Mouse (Mus musculus): ENCODE measurements at regions not wholly inside any gene's neighbourhood (a gene's known extent, or its start where the extent isn't known, plus 50 kb on each side); places are given as distances from the start of the nearest gene placed in this dataset.
A peak's percentile ranks its signal among the peaks of the same experiment; 100 is the strongest.

DNA sequence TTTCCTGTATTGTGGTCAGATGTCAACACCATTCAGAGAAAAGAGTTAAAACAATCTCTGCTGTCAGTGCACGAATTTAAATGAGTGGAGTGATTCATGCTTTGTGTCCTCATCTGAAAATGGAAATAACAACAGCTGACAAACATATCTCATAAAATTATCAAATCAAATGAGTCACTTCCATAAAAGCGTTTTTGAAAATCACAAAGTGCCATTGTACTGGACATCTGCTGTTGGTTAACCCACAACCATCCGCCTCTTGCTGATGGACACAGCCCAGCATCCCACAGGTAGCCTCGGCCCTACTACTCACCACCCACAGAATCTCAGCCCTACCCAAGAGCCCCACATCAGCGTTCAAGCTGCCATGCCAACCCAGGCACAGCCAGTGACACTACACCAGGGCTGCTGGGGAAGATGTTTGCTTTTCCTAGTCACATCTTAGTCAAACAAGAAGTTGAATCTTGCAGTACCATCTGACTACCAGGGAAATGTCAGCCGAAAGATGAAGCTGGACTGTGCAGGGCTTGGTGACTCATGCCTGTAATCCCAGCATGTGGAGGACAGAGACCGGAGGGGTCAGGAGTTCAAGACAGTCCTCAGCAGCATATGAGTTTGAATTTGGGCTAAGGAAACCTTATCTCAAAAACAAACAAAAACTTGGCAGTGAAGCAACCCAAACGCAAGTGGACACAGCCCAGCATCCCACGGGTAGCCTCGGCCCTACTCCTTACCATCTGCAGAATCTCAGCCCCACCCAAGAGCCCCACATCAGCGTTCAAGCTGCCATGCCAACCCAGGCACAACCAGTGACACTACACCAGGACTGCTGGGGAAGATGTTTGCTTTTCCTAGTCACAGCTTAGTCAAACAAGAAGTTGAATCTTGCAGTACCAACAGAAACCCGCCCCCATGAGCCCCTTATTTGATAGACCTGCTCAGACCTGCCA lies 131.9 kb upstream of the Noct start:
- DNase-seq: no peak

DNA sequence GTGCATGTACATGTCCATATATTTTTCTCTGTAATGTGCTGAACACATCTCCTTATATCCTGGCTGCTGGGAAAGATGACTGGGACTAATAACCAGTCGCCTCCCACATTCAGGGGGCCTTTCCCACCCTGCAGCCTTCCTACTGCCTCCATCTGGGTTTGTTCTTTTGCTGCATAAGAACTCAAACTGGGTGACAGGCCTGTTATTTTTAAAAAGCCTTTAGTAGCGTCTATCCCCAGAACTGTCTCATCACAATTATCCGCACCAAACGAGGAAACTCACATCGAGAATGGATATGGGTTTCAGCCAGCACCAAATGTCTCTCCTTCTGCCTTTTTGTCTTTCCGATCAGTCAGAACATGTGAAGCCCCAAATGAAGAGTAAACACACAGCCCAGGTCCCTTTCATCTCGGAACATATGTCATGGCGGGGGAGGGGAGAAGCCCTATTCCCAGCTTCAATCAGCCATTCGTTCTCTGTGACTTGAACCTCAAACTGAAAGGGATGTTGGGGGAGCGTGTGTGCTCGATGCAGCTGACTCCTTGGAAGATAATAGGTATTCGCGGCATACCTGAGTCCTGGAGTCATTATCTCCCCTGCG lies 128.3 kb upstream of the Noct start:
- no peak for DNase-seq

DNA sequence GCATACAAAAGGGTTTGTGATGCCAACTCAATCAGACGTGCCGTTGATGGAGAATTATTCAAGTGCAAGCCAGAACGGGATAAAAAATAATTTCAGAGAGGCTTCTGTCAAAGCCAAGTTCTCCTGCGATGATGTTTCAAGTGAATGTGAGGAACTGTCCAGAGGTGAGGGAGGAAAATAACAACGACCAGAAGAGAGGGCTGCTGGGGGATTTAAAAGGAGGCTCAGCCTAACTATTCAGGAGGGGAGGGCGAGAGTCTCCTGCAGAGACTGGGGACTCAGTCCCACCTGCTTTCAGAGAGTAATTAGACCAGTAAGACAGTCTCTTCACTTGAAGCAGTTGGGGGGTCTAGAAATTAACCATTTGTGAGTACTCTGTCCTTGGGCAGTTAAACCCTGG lies 127.7 kb upstream of the Noct start:
- no peak for DNase-seq

DNA sequence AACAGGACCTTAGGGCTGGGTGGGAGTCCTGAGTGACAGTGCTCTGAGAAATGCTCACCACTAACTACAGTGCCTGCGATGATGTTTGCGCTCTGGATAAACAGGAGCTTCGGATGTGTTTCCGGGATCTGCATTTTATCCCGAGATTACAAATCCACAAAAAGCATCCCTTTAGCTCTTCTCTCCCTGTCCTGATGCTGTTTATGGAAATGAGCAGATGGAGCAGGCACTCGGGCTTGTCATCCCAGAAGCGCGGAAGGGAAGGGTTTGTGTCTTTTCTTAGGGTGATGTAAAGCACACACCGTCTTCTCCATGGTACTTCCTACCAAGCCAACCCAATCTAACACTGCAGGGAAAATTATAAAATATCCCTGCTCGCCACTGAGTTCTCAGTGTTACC lies 126.9 kb upstream of the Noct start:
- DNase-seq: no peak

DNA sequence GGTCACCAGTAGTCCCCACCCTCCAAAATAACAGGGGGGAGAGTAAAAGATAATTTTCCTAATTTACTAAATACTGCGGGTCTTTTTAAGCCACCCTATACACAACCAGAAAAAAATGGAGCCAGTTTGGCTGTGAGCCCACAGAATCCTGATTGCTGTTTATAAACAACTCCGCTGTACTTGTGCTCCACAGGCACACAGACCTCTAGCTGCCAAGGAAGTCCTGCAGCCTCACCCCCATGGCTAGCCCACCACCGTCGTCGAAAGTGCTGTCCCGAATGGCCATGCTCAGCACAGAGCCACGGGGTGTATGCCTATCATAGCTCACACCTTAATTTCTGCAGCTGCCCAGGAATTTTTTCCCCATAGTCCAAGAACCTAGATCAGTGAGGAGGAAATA lies 124.3 kb upstream of the Noct start:
- no peak for DNase-seq

DNA sequence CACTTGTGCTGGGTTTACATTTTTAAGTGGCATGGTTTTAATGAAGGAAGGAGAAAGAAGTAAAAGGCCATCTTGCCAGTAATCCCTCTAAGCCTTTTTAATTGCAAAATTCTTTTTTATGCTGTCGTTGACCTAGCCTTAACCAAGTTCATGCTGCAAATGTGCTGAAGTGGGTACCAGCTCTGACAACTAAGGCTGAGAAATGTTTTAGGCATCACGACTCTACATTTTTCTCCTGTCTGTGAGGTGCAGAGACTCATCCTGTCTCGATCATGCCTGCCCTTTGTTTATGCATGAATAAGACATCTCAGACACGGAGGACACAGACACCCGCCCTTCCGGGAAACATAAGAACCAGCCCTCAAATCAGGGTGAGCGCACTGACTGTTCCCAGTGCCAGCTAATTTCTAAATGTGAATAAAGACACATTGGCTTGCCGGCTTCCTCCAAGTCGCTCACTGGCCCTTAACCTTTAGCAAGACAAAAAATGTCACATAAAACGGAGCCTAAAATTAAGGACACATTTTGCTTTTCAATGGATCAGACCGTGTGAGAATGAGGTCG lies 115.5 kb upstream of the Noct start:
- DNase-seq: no peak

DNA sequence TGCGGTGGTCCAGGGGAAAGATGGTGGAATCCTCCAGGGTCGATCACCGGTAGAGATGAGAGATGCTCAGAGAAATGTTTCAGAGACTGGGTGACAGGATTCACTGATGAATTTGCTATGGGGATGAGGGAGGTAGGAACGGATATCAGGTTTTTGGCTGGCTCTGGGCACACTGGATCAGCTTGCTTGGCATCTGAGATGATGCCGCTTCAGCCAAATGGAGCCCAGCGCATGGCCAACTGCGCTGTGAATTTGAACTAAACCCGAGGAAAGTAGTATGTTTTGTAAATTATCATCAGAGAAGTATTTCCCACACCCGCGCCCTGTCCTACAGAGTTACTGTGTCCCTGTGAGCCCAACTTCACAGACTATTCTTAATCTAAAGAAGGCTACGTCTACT lies 113.0 kb upstream of the Noct start:
- DNase-seq: no peak

DNA sequence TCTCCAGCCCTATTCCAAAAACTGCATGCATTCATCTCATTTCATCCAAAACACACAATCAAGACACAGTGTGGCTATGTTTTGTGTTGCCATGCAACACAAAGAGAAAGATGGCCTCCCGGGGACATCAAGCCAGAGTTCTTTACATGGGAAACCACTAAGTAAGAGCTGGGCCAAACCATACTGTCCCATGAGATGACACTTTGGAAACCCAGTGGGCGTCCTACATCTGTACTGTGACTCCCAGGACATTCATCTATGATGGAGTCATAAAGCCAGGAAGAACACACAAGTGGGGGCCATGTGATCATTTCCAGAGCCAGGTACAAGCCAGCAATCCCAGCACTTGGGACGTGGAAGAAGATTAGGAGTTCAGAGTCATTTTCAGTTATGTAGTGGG lies 111.9 kb upstream of the Noct start:
- DNase-seq: no peak

DNA sequence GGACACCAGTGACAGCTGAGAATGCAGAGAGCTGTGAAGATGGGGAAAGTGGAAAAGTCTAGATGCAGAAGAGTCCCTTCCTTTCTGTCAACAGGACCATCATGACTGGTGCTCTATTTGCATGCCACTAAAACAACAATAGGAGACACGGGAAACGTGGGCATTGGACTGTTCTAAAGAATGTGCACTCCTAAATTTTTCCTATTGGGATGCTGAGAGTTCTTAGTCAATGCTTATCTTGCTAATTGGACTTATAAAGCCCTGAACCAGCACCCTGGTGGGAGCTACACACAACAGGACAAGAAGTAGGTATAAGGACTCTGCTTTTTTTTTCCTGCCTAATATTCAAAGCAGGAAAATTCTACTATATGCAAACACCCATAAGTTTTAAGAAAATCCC lies 108.3 kb upstream of the Noct start:
- DNase-seq: no peak

DNA sequence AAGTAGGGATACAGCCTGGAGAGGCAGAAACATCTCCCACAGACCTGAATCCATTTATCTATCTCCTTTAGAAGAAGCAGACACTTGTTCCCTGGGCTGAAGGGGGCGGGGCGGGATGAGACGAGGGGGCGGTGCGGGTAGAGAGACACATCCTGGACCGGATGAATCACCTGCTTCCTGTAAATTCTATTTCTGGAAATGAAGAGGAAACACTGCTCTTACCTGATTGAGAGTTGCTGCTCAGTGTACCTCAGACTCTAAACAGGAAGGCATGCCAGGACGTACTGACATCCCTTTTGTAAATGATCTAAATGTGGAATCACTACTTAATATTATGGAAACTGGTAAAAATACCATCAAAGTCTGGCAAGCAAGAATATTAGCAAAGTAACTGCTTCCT lies 105.5 kb upstream of the Noct start:
- DNase-seq: no peak

DNA sequence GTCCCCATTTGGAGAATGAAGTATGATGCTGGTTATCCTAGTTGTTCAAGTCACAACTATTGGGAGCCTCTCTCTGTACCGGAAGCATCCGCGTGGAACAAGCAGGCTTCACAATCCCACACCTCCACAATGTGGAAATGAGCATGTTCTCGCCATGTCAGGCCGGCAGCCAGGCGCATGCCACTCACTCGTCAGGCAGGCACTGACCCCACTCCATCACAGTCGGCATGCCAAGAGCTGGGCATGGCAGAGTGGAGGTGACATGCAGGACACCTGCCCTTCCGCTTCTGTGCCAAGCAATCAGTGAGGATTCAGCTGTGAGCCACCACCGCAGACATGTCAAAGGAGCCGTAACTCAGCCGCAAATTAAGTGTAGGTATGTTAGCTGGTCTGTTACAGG lies 103.7 kb upstream of the Noct start:
- no peak for DNase-seq

DNA sequence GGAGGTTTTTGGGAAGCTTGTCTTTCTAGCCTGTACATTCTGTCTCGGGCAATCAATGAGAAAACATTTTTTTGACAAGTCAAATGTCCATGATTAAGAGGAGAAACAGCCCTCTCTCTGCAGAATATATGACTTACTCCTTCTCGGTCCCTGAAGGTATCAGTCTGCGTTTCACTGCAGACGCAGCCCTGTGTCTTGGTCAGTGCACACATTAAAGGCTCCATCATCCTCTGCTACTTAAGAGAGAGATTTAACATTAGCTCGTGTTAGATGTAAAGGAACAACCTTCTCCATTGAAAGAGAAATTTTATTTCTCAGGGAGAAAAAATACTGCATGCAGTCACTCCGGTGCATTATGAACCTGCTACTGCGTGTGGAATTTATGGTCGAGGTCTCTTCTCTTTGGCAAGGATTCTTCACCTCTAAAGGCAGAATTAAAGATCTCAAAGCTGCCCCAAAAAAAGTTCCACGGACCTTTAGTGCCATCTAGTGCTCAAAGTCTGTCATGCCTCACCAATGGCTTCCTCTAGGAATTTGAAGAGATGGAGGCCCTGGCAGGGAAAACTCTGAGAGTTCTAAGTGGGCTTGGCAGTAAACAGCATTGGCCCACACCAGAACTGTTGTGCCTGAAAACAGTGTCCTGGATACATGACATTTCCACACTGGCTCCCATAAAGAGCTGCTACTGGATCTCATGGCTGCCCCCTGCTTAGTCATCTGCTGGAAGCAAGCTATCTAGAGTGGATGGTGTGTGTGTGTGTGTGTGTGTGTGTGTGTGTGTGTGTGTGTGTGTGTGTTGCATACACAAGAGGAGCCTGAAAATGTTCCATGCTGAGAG lies 102.3 kb upstream of the Noct start:
- DNase-seq: peak in 1 of 2 experiments; percentile 45

DNA sequence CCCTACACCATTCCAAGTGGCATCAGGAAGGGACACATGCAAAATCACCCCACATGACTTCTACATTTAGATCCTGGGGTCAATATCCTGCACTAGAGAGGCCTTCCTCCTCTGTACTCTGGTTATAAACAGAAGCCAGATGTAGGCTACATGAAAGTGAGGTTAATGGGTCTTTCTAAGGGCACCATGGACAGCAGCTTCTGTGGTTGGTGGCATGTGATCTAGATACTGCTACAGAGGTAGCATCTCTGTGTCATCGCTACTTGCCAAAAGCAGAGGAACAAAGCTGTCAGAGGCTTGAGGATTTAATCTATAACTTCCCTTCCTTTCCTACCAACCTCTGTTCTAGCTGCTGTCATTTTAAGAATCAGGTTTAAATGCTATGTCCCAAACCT lies 101.7 kb upstream of the Noct start:
- DNase-seq: no peak

DNA sequence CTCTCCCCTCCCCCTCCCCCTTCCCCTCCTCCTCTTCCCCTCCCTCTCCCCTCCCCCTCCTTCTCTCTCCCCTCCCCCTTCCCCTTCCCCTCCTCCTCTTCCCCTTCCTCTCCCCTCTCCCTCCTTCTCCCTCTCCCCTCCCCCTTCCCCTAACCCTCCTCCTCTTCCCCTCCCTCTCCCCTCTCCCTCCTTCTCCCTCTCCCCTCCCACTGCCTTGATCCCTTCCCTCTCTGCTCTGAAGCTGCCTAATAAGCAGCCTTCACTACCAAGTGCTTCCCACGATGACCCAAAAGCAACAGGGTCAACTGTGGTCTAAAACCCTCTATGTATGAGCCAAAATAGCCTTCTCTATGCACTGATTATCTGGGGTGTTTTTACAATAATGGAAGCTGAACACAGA lies 96.4 kb upstream of the Noct start:
- DNase-seq: no peak

DNA sequence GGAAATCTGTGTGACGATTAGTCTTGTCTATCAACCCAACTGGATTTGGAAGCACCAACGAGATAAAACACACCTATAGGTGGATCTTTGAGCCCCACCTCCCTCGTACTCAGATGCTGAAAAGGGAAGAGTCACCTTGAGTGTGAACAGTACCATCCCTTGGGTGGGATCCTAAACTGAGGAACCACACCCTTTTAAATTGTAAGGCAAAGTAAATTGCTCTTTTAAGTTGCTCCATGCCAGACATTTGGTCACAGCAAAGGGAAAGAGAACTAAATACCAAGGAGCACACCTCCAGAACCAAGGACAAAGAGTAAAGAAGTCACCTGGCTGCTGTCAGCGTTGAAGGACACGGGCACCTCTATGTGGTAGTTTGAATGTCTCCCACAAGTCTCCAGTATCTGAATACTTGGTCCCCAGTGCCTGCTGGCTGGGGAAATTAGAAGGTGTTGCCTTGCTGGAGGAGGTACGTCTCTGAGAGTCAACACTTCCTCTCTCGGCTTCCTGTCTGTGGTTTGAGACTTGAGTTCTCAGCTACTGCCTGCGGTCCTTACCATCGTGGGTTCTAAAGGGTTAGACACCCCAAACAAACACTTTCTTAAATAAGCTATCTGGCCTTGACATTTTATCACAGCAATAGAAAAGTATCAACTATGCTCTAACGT lies 95.6 kb upstream of the Noct start:
- DNase-seq: peak; percentile 17 to 27

DNA sequence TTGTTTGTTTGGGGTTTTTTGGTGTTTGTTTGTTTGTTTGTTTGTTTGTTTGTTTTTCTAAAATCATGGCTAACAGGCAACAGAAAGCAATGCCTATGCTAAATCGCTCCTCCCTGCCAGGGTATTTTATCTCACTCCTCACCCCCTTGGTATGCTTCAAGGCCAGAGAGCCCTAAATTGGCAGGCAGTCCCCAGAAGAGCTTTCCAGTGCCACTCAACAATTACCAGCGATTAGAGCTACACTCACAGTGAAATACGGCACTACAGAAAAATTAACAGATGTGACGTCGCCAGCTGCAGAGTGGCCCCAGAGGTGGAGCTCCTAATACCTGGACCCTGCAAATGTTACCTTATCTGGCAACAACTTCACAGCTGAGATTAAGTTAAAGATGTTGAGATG lies 93.5 kb upstream of the Noct start:
- no peak for DNase-seq

DNA sequence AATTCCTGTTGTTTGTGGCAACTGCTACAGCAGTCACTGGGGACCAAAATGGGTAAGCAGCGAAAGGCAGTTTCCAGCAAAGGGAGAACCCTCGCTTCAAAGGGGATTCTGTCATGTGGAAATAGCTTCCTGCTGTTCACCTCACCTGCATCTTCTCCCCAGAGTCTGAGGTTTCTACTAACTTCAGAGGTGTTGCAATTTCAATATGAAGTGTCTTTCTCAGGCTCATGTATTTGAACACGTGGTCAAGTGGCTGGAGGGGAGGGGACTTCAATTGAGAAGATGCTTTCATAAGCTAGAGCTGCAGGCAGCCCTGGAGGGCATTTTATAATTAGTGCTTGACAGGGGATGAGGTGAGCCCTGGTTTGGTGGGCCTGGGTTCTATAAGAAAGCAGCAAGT lies 92.9 kb upstream of the Noct start:
- DNase-seq: no peak

DNA sequence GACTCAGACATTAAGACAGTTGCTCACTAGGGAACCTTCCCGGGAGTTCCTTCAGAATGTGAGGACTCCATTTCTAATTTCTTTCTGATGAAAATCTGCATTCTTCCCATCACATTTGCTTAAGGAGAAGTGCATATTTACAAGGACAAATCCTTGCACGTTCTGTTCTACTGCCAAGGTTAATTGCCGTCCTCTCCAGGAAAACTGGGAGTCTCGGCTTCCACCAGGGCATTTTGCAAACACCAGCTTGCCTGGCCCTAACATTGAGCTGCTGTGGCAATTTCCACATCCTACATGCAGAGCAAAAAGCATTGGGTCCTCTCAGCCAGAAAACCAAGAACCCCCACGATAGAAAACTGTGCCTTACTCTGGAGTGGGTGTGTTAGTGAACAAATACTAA lies 91.5 kb upstream of the Noct start:
- DNase-seq: no peak

DNA sequence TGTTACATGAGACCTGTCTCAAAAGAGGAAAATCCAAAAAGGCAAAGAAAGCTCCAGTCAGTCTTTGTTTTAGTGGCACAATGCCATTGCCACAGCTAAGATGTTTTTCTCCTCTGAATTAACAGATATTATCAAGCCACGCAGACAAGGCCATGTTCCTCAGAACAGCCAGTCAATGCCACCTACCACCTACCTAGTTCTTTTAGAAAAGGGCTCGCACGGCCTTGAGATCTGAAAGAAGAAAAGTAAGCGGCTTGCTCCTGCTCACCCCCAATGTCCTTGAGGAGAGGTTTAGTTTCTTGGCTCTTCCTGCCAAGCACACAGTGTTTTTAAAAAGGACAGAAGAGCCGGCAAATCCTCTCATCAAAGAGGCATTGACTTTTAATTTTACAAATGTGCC lies 88.7 kb upstream of the Noct start:
- no peak for DNase-seq

DNA sequence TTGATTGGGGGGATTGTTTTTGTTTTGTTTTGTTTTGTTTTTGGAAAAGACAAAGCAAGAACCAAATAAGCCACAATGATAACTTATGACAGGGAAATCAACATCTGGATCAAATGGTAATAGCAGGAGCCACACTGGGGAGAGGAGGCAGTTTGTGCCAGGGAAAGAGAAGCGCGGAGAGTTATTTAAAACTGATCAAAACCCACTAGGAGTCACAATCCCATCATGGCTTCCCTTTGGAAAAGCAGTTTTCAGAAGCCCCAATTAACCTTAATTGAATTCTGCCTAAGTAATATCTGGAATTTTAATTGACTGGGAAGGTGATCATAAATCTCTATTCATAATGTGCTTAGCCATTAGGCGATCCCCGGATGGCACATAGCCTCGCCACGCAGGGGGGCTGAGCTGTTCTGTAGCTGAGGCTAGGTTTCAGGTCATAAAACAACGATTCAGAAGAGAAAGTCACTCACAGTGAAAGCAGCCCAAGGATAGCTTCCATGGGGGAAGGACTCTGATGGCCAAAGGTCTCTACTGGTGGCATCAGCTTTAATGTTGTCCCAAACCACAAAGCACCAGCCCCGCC lies 86.4 kb upstream of the Noct start:
- no peak for DNase-seq

DNA sequence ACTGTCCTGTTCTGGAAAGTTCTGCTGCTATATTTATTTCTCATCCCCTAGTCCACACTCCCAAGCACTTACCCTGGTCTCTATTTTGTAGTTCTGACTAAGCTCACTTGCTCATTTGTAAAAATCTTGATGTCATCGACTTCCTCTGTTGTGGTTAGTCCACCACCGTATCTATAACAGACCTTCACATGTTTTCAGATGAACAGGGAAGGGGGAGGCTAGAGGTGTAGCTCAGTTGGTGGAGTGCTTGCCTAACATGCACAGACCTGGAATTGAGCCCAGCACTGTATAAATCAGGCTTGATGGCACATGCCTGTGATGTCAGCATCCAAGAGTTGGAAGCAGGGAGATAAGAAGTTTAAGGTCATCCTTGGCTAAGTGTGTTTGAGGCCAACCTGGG lies 78.3 kb upstream of the Noct start:
- no peak for DNase-seq

DNA sequence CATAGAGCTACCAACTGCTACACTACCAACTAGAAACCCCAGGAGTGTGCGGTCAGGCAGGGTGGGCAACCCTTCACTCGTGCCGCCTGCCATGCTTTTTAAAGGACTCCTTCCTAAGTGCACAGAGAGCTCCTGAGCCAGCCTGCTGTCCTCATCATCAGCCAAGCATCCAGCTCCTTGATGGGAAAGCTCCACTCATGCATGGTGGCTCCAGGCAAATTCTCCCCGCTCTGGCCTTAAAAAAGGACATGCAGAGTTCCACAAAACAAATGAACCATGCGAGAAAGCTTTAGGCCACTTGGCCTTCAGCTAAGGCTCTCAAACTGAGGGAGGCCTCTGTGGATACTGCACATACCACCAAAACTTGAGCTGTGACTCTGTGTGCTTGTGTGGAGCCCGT lies 74.2 kb upstream of the Noct start:
- no peak for DNase-seq

All from spleen, adult 18-20 months (tissue).